Mouse (Mus musculus) gastrocnemius, postnatal 14 days (tissue): ENCODE measurements around the gene Cfap73. TPM values are rescaled to one million over a fixed set of nuclear protein-coding genes. Genes with fewer than 3 reads are reported as not detected.

Experiments used
- DNase-seq: peaks from one replicate; pipeline ENCODE4 v3.0.0; 2021; ENCODE audit warnings: mixed read lengths
- intact Hi-C: fragments of 180-260 bp; cut with DNase I; formaldehyde crosslinking; loops from one replicate; pipeline ENCODE4 v1.15.1; 2025; ENCODE audit warnings: low total_unique reads
- total RNA-seq, 2 experiments: library from RNA; stranded (reverse); gene quantifications; 2 replicates each; pipeline ENCODE4 v1.2.3; 2021

Gene Cfap73
- total RNA-seq, 2 experiments from 2014 or later: not detected

DNA sequence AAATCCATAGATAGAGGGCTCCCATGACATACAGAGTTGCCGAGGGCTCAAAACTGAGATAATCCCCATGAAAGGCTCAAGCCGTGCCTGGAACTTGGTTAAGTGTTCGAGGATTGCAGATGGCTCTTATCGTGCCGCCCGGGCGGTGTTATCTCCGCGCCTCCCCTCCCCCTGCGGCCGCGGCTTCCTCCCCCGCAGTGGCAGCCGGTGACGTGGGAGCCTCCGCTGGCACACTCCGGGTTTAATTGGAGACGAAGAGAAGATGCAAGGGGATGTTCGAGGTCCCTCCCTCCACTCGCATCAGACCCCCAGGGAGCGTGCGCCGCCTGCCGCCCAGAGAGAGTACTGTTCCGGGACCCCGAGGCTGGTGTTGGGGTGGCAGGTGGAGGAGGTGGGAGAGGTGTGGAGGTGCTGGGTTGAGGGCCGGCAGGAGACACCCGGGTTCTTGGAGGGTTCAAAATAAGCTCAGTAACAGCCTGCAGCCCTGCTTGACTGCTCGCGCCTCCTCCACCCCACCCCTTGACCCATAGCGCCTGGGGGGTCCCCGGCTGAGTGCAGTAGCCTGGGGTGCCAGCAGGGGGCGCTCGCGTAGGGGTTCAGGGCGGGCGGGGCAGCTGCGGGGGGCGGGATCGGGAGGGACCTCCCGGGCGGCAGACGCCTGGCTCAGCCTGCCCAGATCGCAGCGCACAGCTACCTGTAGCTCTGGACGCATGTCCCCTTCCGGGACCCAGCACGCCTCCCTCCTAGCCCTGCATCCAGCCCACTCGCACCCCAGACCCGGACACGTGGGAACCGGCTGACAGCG lies 14.7 kb upstream of the Cfap73 start, which contains the start of gene Rasal1:
Gene Rasal1 (plus strand): TSS at position 244 of the 805 bp plus-strand sequence.
- intact Hi-C loops: no loop called here
- DNase-seq: peak; percentile 35

DNA sequence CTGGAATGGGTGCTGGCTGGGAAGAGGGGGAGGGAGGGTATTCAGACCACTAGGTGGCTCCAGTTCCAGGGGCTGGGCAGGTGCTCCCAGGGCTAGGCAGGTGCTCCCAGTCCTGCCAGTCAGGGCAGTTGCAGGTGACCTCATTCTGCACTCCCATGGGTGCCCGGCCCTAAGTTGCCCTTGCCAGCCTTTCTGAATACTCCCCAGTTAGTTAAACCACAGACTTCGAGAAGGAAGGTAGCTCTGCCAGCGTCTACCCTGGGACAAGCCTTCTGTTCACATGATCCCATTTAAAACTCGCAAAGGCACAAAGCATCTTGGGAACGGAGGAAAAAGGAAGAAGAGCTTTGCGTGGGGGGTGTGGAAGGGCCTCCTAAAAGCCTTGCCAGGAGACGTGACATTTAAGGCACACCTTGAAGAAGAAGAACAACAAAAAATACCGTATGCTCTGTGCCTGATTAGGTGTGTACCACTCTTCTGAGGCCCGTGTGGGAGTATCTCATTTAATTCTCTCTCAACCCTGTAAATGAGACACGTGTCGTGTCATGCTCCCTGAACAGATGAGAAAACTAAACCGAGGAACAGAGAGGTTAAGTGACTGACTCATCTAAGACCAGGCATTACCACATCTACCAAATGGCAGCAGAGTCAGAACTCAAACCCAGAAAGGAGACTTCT lies 13.9 kb upstream of the Cfap73 start:
- DNase-seq: no peak
- intact Hi-C loops: no loop called here

DNA sequence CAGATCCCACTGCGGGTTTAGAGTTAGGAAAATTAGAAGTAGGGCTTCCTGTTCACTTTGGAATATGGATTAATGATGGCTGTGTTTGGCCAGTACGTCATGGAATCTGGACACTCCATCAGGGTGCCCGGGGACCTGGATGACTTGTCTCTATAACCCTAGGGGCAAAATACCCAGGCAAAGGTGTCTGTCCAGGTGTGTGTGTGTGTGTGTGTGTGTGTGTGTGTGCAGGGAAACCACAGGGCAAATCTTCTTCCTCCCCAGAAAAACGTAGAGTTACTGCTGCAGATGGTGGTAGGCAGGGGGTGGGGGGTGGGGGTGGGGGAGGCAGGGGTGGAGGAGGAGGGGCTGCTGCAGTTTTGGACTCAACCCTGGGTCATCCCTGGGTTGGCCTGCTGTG lies 13.3 kb upstream of the Cfap73 start:
- DNase-seq: no peak
- intact Hi-C loops: no loop called here

DNA sequence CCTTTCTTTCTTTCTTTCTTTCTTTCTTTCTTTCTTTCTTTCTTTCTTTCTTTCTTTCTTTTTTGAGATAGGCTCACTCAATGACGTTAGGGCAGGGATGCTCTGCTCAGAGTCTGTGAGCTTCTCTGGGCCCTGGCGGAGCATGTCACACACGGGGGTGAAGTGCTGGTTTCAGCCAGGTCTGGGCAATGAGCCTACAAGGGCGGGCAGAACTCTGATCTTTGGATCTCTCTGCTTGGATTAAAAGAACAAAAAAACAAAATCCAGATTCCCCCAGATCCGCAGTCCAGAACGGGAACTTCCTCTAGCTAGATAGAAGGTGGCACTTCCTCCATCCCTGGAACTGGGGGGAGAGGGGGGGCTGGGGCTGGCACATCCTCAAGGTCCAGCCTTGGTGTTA lies 11.8 kb upstream of the Cfap73 start:
- intact Hi-C loops: no loop called here
- peak; percentile 46 for DNase-seq

DNA sequence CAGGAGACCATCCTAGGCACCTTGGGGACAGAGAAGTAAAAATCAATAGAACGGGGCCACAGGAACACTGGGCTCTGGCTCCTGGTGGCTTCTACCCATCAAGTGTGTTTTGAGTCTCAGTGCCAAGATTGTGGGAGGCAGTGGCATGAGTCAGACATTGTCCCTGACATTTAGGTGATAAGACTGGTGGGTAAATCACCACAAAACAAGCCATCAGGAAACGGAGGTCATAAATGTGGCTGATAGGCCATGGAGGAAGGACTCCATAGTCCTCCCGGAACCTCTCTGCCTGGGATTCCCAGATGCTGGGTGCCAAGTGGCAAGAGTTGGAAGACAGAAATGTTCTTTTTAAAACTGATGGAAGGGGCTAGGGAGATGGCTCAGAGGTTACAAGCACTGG lies 10.2 kb upstream of the Cfap73 start:
- intact Hi-C loops: no loop called here

DNA sequence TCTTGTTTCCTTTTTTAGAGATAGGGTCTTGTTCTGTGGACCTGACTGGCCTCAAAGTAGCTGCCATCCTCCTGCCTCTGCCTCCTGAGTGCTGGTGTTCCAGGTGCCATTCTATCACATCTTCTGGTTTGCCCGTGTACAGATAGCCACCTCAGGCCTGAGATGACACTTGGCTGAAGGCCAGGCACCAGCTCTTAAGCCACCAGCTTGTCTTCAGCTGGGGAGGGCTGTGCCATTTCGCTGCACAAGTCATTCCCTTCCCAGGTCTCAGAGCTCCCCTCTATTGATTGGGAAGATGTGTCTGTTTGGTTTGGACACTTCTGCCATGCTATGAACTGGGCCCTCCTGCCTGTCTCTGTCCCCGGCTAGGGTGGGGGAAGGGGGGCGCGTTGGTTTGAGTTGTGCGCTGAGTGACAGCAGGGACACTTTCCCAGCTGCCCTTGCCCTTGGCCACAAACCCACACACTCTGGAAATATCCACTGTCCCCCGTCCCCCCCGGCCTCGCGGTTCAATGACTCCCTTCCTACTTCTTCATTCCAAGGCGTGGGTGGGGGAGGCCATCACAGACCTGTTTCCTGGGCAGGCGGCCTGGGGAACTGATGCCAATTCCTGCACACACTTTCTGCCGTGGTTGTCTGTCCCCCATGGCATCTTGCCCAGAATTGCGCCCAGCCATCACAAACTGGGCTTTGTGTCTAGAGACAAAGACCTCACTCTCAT lies 9.5 kb upstream of the Cfap73 start:
- peak; percentile 44 for DNase-seq
- intact Hi-C loops: no loop called here

More for the DNA sequence above, 10.2 kb upstream of the Cfap73 start:
- no peak for DNase-seq

DNA sequence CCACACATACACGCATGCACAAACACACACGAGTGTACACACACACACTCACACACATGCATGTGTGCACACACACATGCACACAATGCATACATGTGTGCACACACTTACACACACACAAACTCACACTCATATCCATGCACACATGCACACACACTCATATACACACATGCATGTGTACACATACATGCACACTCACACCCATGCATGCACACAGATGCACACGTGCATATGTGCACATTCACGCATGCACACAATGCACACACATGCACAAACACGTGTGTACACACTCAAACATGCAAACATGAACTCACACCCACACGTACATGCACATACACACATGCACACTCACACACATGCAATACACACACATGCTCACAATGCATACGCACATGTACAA lies 6.1 kb upstream of the Cfap73 start:
- intact Hi-C loops: no loop called here
- DNase-seq: no peak

DNA sequence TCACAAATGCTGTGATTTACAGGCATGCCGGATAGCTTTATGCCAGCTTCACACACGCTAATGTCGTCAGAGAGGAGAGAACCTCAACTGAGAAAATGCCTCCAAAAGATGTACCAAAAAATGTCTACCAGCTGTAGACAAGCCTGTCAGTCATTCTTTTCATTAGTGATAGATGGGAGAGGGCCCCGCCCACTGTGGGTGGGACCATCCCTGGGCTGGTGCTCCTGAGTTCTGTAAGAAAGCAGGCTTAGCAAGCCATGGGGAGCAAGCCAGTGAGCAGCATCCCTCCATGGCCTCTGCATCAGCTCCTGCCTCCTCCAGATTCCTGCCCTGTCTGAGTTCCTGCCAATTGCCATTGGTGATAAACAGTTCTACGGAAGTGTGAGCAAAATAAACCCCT lies 1.6 kb upstream of the Cfap73 start:
- intact Hi-C loops: no loop called here

DNA sequence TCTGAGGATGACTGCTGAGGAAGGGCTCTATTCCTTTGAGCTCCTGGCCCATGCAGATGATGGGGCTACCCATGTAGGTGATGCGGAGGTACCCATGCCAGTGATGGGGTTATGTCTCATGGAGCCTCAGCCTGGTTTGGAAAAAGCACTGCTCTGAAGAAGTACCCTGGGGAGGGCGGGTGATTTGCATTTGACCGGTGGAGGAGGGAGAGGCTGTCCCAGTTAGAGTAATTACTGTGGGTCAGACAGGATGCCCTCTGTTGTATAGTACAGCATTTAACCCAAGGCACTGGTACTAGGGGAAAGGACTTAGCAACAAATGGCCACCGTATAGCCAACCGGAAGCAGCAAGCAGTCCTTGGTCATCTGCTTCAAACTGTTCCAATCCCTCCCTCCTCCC lies 825 bp upstream of the Cfap73 start:
- DNase-seq: no peak
- intact Hi-C loops: no loop called here

More for the DNA sequence above, 1.6 kb upstream of the Cfap73 start:
- no peak for DNase-seq

DNA sequence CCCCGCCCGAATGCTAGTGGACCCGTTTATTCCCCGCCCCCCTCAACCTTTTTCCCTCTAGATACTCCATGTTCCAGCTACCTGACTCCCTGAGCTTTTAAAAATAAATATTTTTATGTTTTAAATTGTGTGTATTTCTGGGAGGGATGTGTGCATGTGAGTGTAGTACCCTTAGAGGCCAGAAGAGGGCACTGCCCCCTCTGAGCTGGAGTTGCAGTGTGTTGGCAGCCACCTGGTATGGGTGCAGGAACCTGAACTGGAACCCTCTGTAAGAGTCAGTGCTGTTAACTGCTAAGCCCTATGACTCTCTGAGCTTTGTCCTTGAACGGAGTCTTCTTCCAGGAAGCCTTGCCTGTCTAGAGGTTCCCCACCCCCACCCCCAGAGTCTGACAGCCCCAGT lies 2.1 kb downstream of the Cfap73 start:
- DNase-seq: no peak
- intact Hi-C loops: no loop called here

DNA sequence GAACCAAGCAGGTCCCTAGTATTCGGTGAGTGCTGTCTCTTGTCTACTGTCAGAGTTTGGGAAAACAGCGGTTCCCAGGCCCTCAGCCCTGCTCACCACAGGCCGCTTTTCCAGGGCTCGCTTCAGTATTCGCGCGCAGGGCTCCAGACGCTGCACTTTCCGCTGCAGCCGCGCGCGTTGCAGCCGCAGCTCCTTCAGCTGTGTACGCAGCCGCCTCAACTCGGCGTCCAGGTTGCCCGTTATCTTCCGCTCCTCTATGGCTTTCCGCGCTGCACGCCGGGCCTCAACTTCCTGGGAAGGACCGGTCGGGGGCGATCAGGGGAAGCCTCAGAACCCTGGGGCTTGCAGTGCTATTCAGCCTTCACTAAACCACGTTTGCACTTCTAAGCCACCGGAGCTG lies 2.9 kb downstream of the Cfap73 start:
- intact Hi-C loops: no loop called here
- no peak for DNase-seq

DNA sequence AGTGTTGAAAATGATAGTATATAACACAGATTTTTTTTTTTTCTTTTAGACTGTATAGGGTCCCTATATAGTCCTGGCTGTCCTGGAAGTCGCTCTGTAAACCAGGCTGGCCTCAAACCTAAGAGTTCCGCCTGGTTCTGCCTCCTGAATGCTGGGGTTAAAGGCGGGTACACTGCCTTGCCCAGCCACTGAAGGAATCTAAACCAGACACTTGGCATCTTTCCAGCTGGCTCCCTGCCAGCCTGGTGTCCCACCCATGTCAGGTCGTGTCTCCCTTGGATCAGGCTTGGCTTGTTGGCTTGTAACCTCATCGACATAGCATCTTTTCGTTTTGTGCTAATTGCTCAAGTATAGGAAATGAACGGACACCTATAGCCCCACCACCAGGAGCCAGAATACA lies 5.4 kb downstream of the Cfap73 start:
- intact Hi-C loops: no loop called here
- DNase-seq: no peak

DNA sequence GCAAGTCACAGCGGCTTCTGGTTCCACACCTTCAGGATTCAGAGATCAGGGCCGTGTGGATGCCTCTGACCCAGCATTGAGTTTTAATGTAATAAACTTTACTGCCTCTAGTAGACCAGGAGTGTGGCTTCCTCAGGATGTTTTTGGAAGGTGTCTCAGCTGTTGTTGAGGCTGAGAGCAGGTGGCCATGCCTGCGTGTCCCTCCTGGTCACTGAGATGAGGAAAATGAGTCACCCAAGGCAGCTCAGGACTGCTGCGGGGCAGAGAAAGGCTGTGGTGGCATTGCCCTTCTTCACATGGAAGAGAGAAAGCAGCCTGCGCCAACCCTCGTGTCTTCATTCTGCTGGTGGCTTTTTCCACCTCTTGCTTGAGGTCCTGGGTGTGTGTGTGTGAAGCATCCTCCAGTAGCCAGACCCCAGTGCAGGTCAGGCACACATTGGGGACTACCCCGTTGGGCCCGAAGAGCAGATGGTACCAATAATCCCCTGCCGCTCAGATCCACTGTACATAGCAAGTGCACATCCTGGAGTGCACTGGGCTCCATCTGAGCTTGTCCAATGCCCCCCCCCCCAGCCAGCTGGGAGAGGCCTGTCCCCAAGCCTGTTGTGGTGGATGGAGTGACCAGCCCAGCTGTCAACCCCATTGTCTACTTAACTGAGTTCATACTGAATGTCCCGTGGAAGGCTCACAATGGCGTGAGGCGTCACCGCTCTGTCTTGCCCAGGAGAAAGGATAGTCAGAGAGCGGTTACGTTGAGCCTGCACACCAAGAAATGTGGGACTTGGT lies 6.3 kb downstream of the Cfap73 start:
- DNase-seq: no peak
- intact Hi-C loops: no loop called here

DNA sequence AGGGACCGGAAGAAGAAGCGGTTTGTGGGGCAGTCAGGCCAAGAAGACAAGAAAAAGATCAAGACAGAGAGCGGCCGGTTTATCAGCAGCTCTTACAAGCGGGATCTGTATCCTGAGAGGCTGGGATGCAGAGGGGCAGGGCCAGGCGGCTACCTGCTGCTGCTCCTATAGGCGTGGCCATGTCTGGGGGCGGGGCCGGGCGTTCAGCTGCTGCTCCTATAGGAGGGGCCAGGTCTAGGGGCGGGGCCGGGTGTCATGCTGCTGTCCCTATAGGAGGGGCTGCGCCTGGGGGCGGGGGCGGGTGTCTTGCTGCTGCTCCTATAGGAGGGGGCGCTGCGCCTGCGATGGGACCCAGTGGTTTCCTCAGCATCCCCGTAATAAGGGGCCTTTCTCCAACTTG lies 7.6 kb downstream of the Cfap73 start:
- DNase-seq: no peak
- intact Hi-C loops: no loop called here

DNA sequence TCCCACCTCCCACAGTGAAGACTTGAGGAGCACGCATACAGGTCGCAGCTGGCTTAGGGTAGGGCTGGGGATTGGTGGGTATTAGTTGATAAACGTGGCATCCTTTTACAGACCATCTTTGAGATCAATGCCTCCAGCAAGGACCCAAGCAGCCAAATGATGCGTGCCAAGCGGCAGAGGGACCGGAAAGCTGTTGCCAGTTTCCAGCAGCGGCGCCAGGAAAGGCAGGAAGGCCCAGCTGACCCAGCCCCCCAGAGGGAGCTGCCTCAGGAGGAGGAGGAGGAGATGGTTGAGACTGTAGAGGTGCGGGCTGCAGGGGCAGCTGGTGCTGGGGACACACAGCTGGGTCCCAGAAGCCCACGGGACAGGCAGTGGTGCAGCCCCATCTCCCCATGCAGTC lies 9.6 kb downstream of the Cfap73 start:
- intact Hi-C loops: no loop called here
- no peak for DNase-seq

DNA sequence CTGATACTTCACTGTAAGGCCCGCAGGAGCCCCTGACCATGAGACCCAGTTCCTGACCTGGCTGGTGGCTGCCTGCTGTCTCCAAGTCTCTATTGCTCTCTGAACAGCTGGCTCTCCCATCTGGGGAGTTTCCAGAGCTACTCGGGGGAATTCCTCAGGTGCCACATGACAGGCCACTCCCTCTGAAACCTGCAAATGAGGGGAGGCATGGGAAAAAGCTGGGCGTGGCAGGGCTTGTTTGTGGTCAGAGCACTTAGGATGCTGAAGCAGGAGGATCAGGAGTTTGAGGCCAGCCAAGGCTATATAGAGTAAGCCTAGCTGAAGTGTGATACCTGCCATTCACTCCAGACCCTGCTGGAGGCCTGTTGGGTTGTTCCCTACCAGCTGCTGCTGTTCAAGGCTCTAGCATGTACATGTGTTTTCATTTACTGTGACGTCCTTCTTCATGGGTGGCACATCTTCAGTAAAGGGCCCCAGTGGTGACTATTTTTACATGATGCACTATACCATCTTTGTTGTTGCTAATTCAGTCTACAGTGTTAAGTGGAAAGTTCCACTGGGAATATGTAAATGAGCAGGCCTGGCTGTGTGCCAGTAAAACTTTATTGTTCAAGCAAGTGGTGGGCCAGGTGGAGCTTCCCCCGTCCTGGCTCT lies 11.7 kb downstream of the Cfap73 start:
- intact Hi-C loops: no loop called here
- no peak for DNase-seq

DNA sequence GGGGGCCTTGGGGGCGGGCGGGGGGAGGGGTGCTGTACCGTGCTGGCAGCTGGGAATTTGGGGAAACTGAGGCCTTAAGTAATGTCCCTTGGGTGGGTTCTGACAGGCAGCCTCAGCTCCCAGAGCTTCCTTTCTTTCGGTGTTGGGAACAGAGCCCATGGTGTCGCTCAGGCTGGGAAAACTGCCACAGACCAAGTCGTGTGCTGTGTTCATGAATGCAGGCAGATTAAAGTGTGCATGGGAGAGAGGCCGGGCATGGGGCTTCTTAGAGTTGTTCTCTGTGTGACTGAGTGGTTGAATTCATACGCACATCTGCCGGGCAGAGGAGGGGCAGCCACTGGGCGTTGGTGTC lies 12.2 kb downstream of the Cfap73 start:
- no peak for DNase-seq
- intact Hi-C loops: loop anchor here (2.0 kb wide), 1 partner anchor 55 kb away; no protein-coding TSS in a partner anchor

DNA sequence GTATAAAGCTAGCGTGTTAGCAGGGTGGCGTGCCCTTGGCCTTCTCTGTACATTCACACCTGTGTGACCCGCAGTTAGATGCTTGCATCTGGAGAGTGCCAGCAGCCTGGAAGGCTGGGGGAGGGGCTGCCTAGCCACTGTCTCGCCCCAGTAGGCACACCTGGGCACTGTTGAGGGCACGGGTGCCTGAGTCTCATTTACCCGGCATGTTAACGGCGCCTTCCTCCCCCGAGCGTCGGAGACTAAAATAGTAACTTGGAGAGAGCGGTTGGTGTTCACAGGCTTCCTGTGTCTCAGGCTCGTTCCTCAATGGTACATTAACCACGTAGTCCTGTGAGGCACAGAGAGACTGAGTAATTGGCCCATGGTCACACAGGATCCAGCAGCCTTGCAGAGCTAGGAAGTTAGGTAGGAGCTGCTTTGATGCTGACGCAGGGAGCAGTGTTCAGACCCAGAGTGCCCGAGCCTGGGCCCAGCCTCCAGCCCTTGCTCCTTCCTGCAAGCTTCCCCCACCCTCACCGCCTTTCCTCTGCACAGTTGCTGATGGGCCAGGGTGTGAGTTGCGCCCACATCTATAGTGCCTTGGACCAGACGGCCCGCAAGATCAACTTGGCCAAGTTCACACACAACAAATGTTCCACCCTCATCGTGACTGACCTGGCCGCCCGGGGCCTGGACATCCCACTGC lies 12.8 kb downstream of the Cfap73 start:
- DNase-seq: no peak
- intact Hi-C loops: loop anchor here (2.0 kb wide), 1 partner anchor 56 kb away; no protein-coding TSS in a partner anchor
